Mouse (Mus musculus) hindbrain, embryonic 15.5 days (tissue): ENCODE data around the gene Ppp1r9b. TPM values are rescaled to one million over a fixed set of nuclear protein-coding genes. Genes with fewer than 3 reads are reported as not detected.

Experiments used
- ATAC-seq: fragments of 200-750 bp; cut with Nextera tagmentation; 2 replicates; pipeline ENCODE4 v1.8.0; 2017; ENCODE audit warnings: low read depth, moderate number of reproducible peaks, moderate TSS enrichment; ENCODE audit not compliant: low FRiP score
- H3K27ac ChIP-seq: fragments of 300-500 bp; sonication (generic); replicated peaks from 2 replicates; pipeline ENCODE4 v1.5.1; 2015; ENCODE audit warnings: mild to moderate bottlenecking, inconsistent platforms
- H3K27me3 ChIP-seq: fragments of 300-500 bp; sonication (generic); 2 replicates; pipeline ENCODE4 v1.6.1; 2015; ENCODE audit warnings: control low read depth, inconsistent platforms
- H3K36me3 ChIP-seq: fragments of 300-500 bp; sonication (generic); 2 replicates; pipeline ENCODE4 v1.6.1; 2015; ENCODE audit warnings: control low read depth, inconsistent platforms
- H3K4me1 ChIP-seq: fragments of 300-500 bp; sonication (generic); replicated peaks from 2 replicates; pipeline ENCODE4 v1.6.1; 2015; ENCODE audit warnings: control low read depth, inconsistent platforms
- H3K4me2 ChIP-seq: fragments of 300-500 bp; sonication (generic); 2 replicates; pipeline ENCODE4 v1.6.1; 2015; ENCODE audit warnings: moderate library complexity, mild to moderate bottlenecking, inconsistent platforms
- H3K4me3 ChIP-seq: fragments of 300-500 bp; sonication (generic); 2 replicates; pipeline ENCODE4 v1.5.1; 2015; ENCODE audit warnings: mild to moderate bottlenecking, inconsistent platforms
- H3K9ac ChIP-seq: fragments of 300-500 bp; sonication (generic); 2 replicates; pipeline ENCODE4 v1.6.1; 2015; ENCODE audit warnings: inconsistent platforms
- H3K9me3 ChIP-seq: fragments of 300-500 bp; sonication (generic); 2 replicates; pipeline ENCODE4 v1.6.1; 2016; ENCODE audit warnings: control low read depth, inconsistent platforms
- WGBS: fragments of 180-500 bp; shearing (Covaris S2); methylation state at CpG from one replicate; pipeline ENCODE4 v1.1.7; 2015; 5-methylcytosine and 5-hydroxymethylcytosine counted together
- polyA plus RNA-seq: library from polyadenylated mRNA; unstranded; fragments of >200 nt; fragmentation: Nextera tagmentation; extraction: Ambion mirVana; gene quantifications from 2 replicates; pipeline ENCODE4 v1.2.1, GENCODE M21; 2015

Gene Ppp1r9b
- polyA plus RNA-seq, 1 experiment from 2014 or later = 21.4 TPM

DNA sequence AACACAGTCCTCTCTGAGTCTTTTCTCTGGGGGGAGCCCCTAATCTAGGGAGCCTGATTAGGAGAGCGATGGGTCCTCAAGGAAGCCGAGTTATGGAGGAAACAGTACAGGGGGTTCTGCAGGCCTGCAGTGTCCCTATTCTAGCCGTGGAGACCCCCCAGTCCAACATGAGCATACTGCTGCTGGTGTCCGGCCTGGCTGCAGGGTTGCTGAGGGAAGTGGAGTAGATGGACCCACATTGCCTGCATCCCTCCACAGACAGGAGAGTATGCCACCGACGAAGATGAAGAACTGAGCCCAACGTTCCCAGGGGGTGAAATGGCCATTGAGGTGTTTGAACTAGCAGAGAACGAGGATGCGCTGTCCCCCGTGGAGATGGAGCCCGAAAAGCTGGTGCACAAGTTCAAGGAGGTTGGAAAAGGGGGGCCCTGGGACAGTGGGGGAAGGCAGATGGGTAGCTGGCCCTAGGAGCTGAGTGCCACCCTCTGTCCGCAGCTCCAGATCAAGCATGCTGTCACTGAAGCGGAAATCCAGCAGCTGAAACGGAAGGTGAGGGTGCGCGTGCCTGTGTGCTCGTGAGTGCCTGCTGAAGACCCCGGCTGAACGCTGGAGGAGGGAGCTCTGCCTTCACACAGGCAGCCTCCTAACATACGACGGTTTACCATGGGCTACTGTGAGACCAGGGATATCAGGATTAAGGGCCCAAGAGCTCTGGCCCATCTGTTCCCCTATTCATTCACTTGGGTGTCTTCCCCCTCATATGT, 10.9 kb downstream of the Ppp1r9b start:
- no peak overlapping the region for H3K27ac ChIP-seq
- 83% methylated on average over 21 of the region's 21 CpGs for WGBS
- peaks cover 35% of the 10 kb centered on the region for H3K4me1 ChIP-seq
- peaks cover 33% of the 10 kb centered on the region for H3K36me3 ChIP-seq
- H3K4me2 ChIP-seq = no peak overlapping the region
- H3K27me3 ChIP-seq = no peaks in the 10 kb centered on the region
- no peak for ATAC-seq
- no peaks in the 10 kb centered on the region for H3K9me3 ChIP-seq
- H3K9ac ChIP-seq = no peak overlapping the region
- no peak overlapping the region for H3K4me3 ChIP-seq

DNA sequence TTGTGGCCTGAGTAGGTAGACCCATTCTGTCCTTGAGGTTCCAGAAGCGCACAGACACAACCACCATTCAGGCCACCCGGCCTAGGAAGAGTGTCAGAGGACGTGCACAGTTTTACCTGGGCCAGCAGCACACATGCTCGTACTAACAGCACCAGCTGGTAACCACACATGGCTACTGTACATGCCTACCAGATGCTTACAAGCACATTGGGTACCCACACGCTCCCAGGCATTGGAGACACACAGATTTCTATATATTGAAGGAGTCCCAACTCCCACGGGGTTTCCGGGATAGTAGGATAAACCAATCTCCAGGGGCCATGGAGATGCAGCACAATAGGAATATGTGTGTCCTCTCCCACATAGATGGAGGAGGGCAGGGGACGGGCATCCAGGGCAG, 11.9 kb downstream of the Ppp1r9b start:
- peaks cover 39% of the 10 kb centered on the region for H3K4me1 ChIP-seq
- WGBS = 93% methylated on average over 8 of the region's 8 CpGs

DNA sequence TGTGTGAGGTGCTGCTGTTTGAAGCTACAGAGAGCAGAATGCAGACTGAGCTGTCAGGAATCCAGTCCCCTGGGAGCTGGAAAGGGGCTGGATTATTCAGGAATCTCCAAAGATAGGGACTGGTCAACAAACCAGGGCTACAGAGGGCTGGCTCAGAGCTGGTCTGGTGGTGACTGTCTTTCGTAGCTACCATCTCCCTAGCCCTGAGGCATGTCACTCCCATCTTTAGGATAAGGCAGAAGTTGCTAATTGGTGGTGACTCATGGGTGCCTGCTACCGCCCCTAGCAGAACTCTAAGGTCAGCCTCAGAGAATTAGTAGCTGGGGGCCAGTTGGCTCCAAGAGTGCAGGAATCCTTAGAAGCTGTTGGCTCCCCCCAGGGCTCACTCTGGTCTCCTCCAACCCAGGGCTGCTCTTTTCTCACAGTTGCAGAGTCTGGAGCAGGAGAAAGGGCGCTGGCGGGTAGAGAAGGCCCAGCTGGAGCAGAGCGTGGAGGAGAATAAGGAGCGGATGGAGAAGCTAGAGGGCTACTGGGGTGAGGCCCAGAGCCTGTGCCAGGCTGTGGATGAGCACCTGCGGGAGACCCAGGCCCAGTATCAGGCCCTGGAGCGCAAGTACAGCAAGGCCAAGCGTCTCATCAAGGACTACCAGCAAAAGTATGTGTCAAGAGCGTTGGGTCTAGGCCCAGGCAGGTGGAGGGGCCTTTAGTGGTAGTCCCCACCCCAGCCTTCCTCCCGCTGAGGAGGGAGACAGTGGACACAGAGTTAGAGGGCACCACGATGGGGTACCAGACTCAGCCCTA, 13.5 kb downstream of the Ppp1r9b start:
- peaks cover 25% of the 10 kb centered on the region for H3K36me3 ChIP-seq
- 85% methylated on average over 12 of the region's 12 CpGs for WGBS
- no peak for ATAC-seq
- H3K9me3 ChIP-seq = no peaks in the 10 kb centered on the region
- H3K27me3 ChIP-seq = no peaks in the 10 kb centered on the region
- no peak overlapping the region for H3K4me3 ChIP-seq
- no peak overlapping the region for H3K27ac ChIP-seq
- H3K9ac ChIP-seq = no peak overlapping the region
- no peak overlapping the region for H3K4me2 ChIP-seq
- H3K4me1 ChIP-seq = peaks cover 46% of the 10 kb centered on the region

More for the DNA sequence above, 11.9 kb downstream of the Ppp1r9b start:
- H3K27ac ChIP-seq = no peak overlapping the region
- no peaks in the 10 kb centered on the region for H3K27me3 ChIP-seq
- H3K9me3 ChIP-seq = no peaks in the 10 kb centered on the region
- no peak overlapping the region for H3K9ac ChIP-seq
- peaks cover 26% of the 10 kb centered on the region for H3K36me3 ChIP-seq
- no peak for ATAC-seq
- H3K4me3 ChIP-seq = no peak overlapping the region
- H3K4me2 ChIP-seq = no peak overlapping the region

DNA sequence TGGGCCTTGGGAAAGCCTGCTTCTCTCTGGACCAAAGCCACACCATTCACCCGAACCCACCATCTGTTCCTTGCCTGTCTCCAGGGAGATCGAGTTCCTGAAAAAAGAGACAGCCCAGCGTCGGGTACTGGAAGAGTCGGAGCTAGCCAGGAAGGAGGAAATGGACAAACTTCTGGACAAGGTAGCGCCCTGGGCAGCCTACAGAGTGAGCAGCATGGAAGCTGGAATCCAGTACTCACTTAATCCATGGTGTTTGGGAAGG, 14.0 kb downstream of the Ppp1r9b start:
- no peak for ATAC-seq
- Histone ChIP-seq H3K4me1 (peaks cover 48% of the 10 kb centered on the region), H3K9me3 (no peaks in the 10 kb centered on the region), H3K4me2 (no peak overlapping the region), H3K36me3 (peaks cover 25% of the 10 kb centered on the region), H3K27me3 (no peaks in the 10 kb centered on the region), H3K4me3 (no peak overlapping the region), H3K27ac (no peak overlapping the region), H3K9ac (no peak overlapping the region)
- 51% methylated on average over 6 of the region's 6 CpGs for WGBS

DNA sequence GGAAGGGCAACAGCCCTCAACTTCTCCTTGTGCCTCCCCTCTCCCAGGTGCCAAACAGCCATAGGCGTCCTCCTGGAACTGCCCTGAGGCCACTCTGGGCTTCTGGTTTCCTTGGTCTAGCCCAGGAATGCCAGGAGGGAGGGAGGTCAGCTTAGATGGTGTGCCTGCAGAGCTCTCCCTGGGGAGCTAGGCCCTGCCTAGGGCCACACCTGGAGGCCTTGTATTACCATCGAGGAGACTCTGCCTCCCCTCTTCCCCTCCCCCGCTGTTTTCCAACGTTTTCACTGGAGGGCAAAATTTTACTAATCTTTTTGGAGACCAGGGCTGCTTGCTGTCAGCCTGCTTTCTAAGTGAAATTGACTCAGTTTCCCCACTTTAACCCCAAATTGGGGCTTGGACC, 15.2 kb downstream of the Ppp1r9b start:
- no peak for ATAC-seq
- Histone ChIP-seq H3K27ac (peak overlapping the region; percentile 95), H3K27me3 (no peaks in the 10 kb centered on the region), H3K9ac (no peak overlapping the region; the same call in 1 of the 2 replicates), H3K9me3 (no peaks in the 10 kb centered on the region), H3K36me3 (peaks cover 25% of the 10 kb centered on the region), H3K4me1 (peaks cover 39% of the 10 kb centered on the region), H3K4me2 (peak overlapping the region; percentile 71), H3K4me3 (peak overlapping the region; percentile 38)
- 41% methylated on average over 4 of the region's 4 CpGs for whole genome bisulfite sequencing

DNA sequence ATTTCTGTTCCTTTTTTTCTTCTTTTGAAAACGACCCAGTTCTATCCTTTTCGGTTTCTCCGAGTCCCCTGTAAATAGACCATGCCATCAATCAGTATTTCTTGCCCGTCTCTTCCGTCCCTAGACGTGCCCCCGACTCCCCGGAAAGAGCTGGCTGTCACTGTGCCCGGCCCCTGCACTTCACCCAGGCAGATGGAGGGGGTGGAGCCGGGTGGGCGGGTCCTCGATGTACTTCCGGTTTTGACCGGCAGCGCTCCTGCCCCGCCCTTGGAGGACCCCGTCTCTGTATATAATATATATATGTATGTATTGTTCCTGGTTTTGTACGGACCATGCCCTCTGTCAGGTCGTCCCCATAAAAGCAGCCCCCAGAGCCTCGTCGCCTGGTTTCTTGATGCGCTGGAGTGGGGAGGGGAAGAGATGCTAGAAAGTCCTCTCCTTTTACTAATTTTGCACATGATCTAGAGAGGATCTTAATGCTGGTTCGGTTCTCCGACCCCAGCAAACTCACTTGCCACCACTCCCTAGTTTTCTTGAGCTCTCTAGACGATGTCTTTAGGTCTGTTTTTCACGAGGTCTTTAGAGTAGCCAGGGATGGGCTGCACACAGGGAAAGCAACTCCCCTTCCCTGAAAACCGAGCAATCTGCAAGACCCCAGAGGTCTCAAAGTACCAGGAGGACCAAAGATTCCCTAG, 15.8 kb downstream of the Ppp1r9b start:
- Histone ChIP-seq H3K9me3 (no peaks in the 10 kb centered on the region), H3K36me3 (peaks cover 21% of the 10 kb centered on the region), H3K4me2 (peak overlapping the region; percentile 71), H3K4me1 (peaks cover 43% of the 10 kb centered on the region), H3K9ac (peak overlapping the region; percentile 51), H3K4me3 (peak overlapping the region; percentile 38), H3K27ac (peak overlapping the region; percentile 95), H3K27me3 (no peaks in the 10 kb centered on the region)
- WGBS = 1% methylated on average over 27 of the region's 27 CpGs
- ATAC-seq = peak; percentile 57

DNA sequence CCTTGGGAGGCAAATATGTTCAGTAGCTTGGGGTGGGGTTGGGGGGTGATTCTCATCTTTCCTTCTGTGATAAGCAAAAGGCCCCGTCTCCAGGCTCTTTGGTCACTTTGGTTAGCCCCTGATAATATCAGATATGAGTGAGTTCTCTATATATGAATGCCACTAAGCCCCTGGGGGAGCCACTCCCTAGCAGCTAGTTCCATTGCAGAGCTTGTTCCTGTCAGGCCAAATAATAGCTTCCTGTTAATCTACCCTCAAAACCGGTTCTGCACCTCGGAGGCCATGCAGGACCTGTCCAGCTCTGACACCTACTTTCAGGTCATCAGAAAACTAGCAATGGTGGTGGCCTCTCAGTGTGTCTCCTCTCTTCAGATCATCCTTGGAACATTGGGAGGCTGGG, 16.6 kb downstream of the Ppp1r9b start:
- H3K4me2 ChIP-seq = peak overlapping the region; percentile 71
- H3K9me3 ChIP-seq = no peaks in the 10 kb centered on the region
- no peak overlapping the region for H3K9ac ChIP-seq
- 86% methylated on average over 3 of the region's 3 CpGs for WGBS
- ATAC-seq = no peak
- peak overlapping the region; percentile 95 for H3K27ac ChIP-seq
- H3K4me1 ChIP-seq = peaks cover 50% of the 10 kb centered on the region
- H3K4me3 ChIP-seq = no peak overlapping the region
- no peaks in the 10 kb centered on the region for H3K27me3 ChIP-seq
- peaks cover 14% of the 10 kb centered on the region; the same call in 1 of the 2 replicates for H3K36me3 ChIP-seq

DNA sequence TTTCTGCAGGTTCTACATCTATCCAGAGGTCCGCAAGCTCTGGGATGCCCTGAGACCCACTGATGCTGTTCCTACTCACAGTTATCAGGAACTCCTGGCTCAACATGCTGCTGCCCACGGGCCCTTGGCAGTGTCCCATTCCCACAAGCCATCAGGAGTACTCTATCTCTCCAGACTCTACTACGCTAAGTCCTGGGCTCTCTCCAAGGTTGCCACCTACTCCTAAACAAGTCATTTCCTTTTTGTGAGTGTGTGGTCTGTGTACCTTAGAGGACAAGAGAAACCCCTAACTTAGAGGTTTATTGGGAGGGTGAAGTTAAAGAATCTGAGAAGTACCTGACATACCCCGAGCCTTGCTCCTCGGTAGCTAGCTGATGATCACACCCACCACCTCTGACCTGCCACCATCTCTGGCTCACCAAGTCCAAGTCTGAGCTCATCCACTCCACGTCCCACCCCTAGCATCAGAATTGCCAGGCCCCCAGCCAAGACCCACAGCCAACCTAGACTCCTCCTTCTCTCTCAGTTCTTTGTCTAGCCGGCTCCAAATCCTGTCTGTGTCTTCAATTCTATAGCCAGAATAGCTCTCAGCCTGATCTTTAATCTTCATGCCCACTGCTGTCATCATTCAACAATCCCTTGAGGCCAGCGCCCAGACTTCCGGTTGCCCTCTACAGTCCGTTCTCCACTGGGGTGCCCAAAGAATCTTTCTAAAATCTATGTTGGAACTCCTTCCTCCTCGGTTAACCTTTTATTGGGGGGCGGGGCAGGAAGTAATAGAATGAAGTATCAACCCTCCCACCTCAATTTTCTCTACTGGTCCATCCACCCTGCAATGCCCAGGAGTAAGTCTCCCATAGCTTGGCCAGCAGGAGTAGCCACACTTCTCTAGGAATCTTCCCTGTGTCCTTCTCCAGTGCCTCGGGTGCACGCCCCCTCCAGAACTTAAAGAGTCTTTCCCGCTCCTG, 18.1 kb downstream of the Ppp1r9b start:
- WGBS = 27% methylated on average over 15 of the region's 15 CpGs
- H3K27ac ChIP-seq = peak overlapping the region; percentile 95
- H3K9me3 ChIP-seq = no peaks in the 10 kb centered on the region
- peak; percentile 4; the same call in 1 of the 2 replicates for ATAC-seq
- H3K4me2 ChIP-seq = peak overlapping the region; percentile 92
- H3K27me3 ChIP-seq = no peaks in the 10 kb centered on the region
- H3K4me3 ChIP-seq = peak overlapping the region; percentile 76
- H3K36me3 ChIP-seq = peaks cover 6% of the 10 kb centered on the region; the same call in 1 of the 2 replicates
- H3K9ac ChIP-seq = peak overlapping the region; percentile 93
- H3K4me1 ChIP-seq = peaks cover 63% of the 10 kb centered on the region

DNA sequence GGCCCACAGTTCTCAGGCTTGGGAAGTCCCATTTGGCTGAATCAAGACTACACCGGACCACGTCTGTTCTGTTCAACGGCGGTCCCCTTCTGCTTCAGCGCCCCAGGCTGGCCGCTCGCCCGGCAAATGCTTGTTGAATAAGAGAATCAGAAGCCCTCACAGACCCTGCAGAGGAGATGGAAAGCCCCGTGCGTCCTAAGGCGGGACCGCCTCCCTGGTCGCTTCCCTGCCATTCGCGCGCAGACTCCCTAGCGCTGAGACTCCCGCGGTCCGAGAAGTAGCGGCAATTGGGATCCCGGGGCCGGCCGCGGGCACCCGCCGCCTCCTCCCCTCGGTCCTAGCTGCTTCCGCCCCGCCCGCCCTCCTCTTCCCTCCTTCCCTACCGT, 18.8 kb downstream of the Ppp1r9b start, which contains the start of gene Samd14:
TSS of gene Samd14 (plus strand) at position 251 of the 386 bp plus-strand sequence.
- peak within 1 kb of the TSS; percentile 76 for H3K4me3 ChIP-seq
- peak within 1 kb of the TSS; percentile 93 for H3K9ac ChIP-seq
- peaks cover 11% of the 10 kb centered on the region; the same call in 1 of the 2 replicates for H3K36me3 ChIP-seq
- H3K4me2 ChIP-seq = peak within 1 kb of the TSS; percentile 92
- WGBS = 0% methylated on average over 31 of the region's 32 CpGs
- peak; percentile 75 for ATAC-seq
- peaks cover 68% of the 10 kb centered on the region for H3K4me1 ChIP-seq
- H3K9me3 ChIP-seq = no peaks in the 10 kb centered on the region
- H3K27ac ChIP-seq = peak within 1 kb of the TSS; percentile 95
- no peaks in the 10 kb centered on the region for H3K27me3 ChIP-seq

DNA sequence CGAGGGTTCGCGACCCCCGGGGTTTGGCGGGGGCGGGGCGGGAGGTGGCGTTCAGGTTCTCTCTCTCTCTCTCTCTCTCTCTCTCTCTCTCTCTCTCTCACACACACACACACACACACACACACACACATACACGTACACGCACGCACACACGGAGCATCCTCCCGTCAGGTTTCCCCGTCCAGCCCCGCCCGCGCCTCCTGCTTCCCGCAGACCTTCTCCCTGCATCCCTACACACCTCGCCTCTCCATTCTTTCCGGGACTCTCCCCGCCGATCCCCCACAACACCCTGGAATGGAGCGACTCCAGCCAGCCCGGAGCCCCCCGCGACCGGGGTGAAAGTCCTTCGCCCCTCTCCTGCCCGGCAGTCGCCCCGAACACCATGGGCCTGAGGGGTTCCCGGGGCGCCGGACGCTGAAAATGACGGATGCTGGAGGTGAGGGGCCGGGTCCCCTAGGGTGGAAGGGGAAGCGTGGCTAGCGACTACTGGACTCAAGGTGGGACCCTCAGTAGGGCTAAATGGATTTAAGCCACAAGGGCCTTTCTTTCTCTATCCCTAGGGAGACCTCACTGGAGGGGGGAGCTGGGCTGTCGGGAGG, 19.4 kb downstream of the Ppp1r9b start:
- peak overlapping the region; percentile 92 for H3K4me2 ChIP-seq
- H3K4me1 ChIP-seq = peaks cover 70% of the 10 kb centered on the region
- WGBS = 0% methylated on average over 32 of the region's 40 CpGs
- peak overlapping the region; percentile 95 for H3K27ac ChIP-seq
- peak; percentile 35; the same call in 1 of the 2 replicates for ATAC-seq
- H3K36me3 ChIP-seq = peaks cover 11% of the 10 kb centered on the region; the same call in 1 of the 2 replicates
- peak overlapping the region; percentile 76 for H3K4me3 ChIP-seq
- no peaks in the 10 kb centered on the region for H3K9me3 ChIP-seq
- H3K27me3 ChIP-seq = no peaks in the 10 kb centered on the region
- H3K9ac ChIP-seq = peak overlapping the region; percentile 93
